Mouse (Mus musculus) layer of hippocampus, adult 11-12 months (tissue): ENCODE results near the gene Syn3.

ENCODE experiments used
- DNase-seq: peaks from one replicate; pipeline ENCODE4 v3.0.0; 2022; ENCODE audit warnings: low spot score

The Syn3 gene

GRCm38 (mm10) chr10:86338121-86338715 lies 160.5 kb downstream of the Syn3 start:
- no peak for DNase-seq

GRCm38 (mm10) chr10:86337239-86337638 lies 161.5 kb downstream of the Syn3 start:
- no peak for DNase-seq

- DNase-seq = no peak
These were observed 162.2 kb downstream of the Syn3 start for GRCm38 (mm10) chr10:86336506-86336905.

GRCm38 (mm10) chr10:86334581-86334980 lies 164.1 kb downstream of the Syn3 start:
- DNase-seq = no peak

- DNase-seq = no peak
These were observed 165.8 kb downstream of the Syn3 start for GRCm38 (mm10) chr10:86332942-86333341.

- no peak for DNase-seq
These were observed 166.9 kb downstream of the Syn3 start for GRCm38 (mm10) chr10:86331681-86332281.

GRCm38 (mm10) chr10:86330993-86331680 lies 167.6 kb downstream of the Syn3 start:
- no peak for DNase-seq

- DNase-seq = no peak
These were observed 169.3 kb downstream of the Syn3 start for GRCm38 (mm10) chr10:86329241-86329882.

- DNase-seq = no peak
These were observed 170.0 kb downstream of the Syn3 start for GRCm38 (mm10) chr10:86328691-86329090.

- no peak for DNase-seq
These were observed 170.6 kb downstream of the Syn3 start for GRCm38 (mm10) chr10:86328143-86328542.

GRCm38 (mm10) chr10:86325272-86325671 lies 173.4 kb downstream of the Syn3 start:
- DNase-seq = no peak

- no peak for DNase-seq
These were observed 175.3 kb downstream of the Syn3 start for GRCm38 (mm10) chr10:86323275-86323994.

GRCm38 (mm10) chr10:86322006-86322405 lies 176.7 kb downstream of the Syn3 start:
- no peak for DNase-seq

- DNase-seq = no peak
These were observed 177.5 kb downstream of the Syn3 start for GRCm38 (mm10) chr10:86321194-86321593.

- no peak for DNase-seq
These were observed 178.5 kb downstream of the Syn3 start for GRCm38 (mm10) chr10:86320204-86320603.

GRCm38 (mm10) chr10:86319526-86319925 lies 179.2 kb downstream of the Syn3 start:
- DNase-seq = no peak

GRCm38 (mm10) chr10:86318552-86319140 lies 180.1 kb downstream of the Syn3 start:
- DNase-seq = no peak

GRCm38 (mm10) chr10:86317633-86318032 lies 181.1 kb downstream of the Syn3 start:
- no peak for DNase-seq

GRCm38 (mm10) chr10:86315513-86315912 lies 183.2 kb downstream of the Syn3 start:
- no peak for DNase-seq

GRCm38 (mm10) chr10:86313448-86313847 lies 185.2 kb downstream of the Syn3 start:
- no peak for DNase-seq

- DNase-seq = no peak
These were observed 185.7 kb downstream of the Syn3 start for GRCm38 (mm10) chr10:86312976-86313375.

- no peak for DNase-seq
These were observed 188.2 kb downstream of the Syn3 start for GRCm38 (mm10) chr10:86310527-86310926.
